Mouse (Mus musculus): ENCODE measurements around the gene Agt.

Gene Agt

DNA sequence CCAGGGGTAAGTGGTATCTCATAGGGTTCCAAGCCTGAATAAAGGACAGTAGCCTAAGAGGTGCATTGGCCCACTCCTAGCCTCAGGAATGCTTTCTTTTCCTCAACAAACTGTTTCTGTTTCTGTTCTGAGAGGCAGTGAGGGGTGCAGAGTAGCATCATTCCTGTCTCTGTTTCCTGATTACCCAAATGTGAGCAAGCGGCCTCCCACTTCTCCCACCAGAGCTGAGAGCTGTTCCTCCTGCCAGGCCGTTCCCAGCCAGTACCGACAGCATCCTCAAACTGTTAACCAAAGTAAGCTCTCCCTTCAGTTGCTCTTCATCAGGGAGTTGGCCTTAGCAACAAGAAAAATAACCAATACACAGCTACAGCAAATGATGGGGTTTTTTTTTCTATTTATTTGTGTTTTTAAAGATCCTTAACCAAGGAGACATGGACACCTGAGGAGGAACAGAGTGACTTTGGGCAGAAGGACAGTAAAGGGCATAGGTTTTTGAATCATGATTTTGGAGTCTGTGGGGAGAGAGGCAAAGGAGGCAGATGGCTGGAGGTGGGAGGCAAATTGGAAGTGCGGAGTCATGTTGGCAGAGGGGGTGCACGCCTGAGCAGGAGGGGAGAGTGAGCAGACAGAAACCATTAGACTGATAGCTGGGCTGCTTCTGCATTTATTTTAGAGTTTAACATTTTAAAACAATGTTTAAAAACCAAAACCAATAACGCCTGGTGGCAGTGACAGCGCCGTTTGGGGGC, 61.8 kb downstream of the Agt start:
- no peak for DNase-seq (ENCODE audit: low read depth, low spot score)

All from embryo, embryonic 11.5 days (tissue).